Mouse (Mus musculus) T-helper 1 cell (primary cell): ENCODE measurements at regions not wholly inside any gene's neighbourhood (a gene's known extent, or its start where the extent isn't known, plus 50 kb on each side); places are given as distances from the start of the nearest gene placed in this dataset.

Source experiments
- in situ Hi-C: fragments of 300-600 bp; cut with MboI, MseI; formaldehyde crosslinking; loops from one replicate; pipeline ENCODE4 v1.15.1; 2025; ENCODE audit warnings: high pct_unique_total_duplicates

DNA sequence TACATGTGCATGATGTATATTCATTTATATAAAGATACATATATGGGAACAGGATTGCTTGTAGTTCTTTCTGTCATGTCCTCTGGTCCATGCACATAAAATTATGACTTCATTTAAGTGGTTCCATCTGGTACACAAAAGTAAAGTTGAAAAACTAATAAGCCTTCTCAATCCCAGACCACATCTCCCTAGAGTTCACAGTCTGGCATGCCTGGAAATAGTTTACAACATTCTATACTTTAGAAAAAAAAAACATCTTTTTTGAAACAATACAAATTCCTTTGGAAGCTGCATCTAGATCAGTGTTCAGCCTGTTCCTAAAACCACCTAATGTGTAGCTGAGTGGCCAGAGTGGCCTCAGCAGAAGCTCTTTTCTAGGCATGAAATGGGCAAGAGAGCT, 578.2 kb upstream of the Marcks start:
- in situ Hi-C loops: no loop called here

DNA sequence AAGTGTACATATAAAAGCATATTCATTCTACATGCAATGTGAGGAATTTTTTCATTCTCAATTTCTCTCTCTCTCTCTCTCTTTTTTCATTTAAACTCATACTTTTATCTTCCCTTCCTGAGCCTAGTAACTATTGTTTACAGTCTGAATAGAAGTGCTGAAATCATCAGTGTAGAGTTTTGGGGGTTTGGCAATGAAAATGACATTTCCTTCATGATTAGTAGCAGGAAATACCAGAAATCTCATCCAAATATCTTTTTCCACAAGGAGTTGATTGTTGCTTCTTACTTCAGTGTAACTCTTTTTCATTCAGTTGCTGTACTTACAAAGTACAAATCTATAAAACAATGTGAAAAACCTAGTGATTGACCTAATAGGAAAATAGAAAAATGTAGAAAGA, 572.7 kb upstream of the Marcks start:
- in situ Hi-C loops: no loop called here

DNA sequence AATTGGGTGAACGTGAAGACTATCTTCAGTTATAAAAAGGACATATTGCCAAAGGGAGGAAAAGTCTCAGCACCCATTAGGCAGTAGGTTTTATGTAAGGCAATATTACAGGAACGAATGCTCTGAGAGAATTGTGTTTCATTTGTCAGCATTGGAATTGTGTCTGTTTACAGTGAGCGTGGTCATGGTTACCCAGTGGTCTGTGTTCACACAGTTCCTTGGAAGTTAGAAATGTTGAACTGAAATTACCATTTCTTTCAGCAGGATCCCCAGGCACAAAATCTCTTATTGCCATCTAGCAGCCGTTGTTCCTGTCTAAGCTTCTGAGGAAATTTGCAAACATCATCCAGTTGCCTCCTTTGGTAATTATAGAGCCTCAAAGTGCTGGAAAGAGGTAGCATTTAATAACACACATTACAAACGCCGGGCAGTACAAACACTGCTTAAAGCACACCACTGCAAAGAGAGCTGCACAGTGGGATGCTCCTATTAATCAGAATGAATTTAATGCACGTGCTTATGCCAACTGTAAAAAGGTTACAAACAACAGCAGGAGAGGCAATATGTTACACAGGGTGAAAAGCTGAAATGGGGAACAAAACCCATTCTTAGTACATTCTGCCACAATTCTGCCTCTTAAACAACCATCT, 555.4 kb upstream of the Marcks start:
- in situ Hi-C loops: no loop called here

DNA sequence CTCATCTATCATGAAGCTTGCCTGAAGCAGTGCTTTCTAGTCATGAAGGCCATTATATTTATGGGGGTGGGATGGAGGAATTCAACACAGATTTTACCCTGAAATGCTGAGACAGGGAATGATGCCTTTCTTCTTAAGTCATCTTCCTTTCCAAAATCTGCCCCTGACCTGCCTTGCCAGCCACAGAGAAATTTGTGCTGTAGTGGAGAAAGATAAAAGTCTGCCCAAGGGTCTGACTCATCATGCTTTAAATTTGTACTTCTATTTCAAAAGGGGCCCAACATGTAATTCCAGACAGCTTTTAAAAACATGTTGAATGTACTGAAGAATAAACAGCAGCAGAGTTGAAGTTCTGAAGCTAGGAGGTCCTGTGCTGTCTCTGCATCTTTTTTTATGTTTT, 554.1 kb upstream of the Marcks start:
- in situ Hi-C loops: no loop called here

DNA sequence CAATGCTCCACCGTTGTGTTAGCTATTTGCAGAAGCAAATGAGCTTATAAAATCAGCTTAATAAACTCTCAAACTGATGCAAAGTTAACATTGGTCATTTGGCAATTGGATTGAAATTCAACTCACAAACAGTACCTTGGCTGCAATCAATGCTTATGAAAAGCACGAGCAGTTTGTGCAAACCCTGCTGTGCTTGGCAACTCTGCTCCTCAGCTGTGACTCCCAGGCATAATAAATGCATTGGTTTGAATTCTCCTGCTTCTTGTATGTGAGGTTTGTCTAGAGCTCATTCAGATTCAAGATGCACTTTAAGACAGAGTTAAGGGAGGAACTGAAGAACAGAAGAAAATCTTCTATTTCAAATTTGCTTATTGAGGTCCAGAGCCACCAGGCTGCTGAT, 553.2 kb upstream of the Marcks start:
- in situ Hi-C loops: no loop called here

DNA sequence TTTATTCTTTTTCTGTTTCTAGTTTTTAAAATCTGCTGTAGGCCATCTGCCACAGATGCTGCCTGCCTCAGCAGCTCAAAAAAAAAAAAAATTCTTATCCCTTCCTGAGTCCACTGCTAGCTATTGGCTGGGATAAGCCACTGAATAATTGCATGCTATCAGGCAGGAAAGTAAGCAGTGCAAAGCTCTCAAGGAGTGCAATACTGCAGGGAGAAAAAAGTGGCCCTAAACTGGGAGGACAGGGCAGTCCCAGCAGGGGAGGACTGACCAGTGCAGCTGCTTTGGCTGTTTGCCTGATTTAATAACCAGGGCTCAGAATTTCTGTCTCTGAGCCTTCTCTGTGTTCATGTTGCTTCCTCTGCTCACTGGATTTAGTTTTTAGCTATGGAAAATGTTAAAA, 544.4 kb upstream of the Marcks start:
- in situ Hi-C loops: no loop called here

DNA sequence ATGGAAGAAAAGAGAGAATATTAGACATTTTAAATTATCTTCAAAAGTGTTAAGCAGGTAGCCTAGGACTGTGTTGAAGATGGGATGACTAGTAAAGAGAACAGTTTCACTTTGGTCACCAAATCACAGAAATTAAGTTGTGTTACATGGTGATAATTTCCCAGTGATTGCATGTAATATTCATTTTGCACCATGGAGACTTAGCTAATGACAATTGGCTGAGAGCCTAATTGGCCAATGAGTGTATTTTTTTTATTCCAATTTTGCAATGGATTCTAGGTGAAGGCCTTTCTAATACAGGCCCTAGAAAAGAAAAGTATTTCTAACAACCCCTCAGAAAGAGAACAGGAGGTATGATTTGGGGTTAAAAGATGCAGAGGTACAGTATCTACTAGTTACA, 541.9 kb upstream of the Marcks start:
- in situ Hi-C loops: no loop called here

DNA sequence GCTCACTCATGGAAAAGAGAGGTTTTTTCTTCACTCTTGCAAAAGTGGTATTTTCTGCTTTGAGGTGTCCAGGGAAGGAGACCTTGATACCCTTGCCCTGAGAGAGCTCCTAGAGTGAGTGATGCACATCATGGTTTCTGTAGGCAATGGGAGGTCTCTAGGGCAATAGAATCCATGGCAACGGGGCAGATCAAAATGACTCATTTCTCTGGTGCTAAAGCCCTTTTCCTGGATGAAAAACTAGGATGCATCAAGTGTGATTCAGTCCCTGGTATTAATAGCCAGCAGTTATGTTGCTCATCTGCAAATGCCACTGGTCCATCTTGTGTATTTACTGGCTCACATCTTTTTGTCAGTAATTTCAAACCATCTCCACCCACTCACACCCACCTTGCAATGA, 539.1 kb upstream of the Marcks start:
- in situ Hi-C loops: no loop called here

DNA sequence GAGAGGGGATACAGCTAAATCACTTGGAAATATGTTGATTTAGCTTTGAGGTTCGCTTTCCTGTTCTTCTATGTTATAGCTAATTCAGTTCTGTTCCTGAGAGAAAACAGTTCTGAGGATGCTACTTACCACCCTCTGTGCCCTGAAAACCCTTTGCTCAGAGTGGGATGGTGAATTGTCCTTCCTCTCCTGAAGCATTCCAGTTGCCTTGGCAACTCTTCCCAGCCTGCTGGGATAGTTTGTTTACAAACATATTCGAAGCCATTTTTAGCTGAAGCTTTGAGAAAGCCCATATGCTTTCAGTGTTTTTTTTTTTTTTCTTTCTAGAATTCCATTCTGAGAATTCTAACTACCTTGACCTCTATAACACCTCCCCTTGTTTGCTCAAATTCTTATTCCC, 530.1 kb upstream of the Marcks start:
- in situ Hi-C loops: loop anchor here (5.0 kb wide), 1 partner anchor 532 kb away; the partner anchor contains the start of gene Marcks

DNA sequence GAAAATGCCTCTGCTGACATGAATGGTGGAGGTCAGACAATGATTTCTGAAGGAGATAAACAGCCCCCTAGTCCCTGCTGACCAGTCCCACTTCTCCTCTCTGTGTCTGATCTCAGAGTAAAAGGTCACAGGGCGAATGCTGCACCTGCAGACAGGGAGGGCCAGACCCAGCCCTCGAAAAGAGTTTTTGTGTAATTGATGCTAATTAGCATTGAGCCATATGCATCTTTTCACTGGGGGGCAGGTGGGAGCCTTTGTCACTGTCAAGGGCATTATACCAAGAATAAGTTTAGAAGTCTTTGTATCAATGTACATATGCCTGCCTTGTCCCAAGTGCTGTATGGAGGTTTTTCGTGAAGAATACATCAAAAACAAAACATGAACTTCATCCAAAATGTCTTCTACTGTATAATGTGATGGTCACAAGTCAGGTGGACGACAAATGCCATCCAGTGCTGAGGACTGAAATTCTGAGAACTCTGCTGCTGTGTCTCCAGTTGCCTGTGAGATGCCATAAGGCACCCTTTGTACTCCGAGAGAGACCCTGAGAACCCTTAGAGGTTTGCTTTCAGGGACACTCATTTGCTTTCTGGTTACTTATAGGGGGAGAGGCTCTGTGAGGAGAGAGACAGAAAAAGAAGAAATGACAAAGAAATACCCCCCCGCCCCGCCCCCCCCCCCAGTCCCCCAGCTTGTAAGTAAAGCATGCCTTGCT, 528.5 kb upstream of the Marcks start:
- in situ Hi-C loops: loop anchor here (5.0 kb wide), 1 partner anchor 530 kb away; the partner anchor contains the start of gene Marcks

DNA sequence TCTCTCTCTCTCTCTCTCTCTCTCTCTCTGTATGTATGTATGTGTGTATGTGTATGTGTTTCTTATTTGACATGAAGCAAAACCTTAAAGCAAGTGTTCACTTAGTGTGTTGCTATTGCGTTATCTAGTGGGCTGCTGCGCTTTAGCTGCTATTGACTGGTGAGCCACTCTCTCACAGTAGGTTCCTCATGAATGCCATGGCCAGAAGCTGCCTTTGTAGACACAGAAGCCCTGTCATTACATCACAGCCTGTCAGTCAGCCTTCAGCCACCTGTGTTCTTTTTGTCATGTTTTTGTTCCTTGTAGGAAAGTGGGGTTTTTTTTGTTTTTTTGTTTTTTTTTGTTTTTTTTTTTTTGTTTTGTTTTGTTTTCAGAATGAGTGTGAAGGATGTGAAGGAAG, 527.8 kb upstream of the Marcks start:
- in situ Hi-C loops: loop anchor here (5.0 kb wide), 1 partner anchor 529 kb away; the partner anchor contains the start of gene Marcks

DNA sequence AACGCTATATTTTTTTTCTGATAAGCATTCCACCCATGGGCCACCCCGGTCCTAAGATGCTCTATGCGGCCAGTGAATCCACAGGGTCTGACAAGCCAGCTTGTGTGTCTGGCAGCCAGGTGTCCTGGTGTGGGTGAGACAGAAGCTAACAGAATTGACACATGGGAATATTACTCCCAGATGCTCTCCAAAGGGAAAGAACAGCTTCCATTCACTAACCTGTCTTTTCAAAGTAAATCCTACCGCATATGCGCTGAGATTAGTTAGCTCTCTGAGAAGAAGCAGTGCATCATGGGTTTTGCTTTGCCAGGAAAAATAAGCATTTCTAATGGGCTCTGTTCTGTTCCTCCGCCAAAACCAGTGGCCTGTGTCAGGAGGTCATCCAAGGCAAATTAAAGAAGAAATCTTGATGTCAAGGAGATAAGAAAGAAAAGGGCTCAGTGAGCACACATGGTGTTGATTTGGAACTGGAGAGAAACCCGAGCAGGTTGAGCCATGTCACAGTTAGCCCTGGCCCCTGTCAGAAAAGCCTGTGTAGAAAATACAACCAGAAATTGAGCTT, 498.4 kb upstream of the Marcks start:
- in situ Hi-C loops: no loop called here

DNA sequence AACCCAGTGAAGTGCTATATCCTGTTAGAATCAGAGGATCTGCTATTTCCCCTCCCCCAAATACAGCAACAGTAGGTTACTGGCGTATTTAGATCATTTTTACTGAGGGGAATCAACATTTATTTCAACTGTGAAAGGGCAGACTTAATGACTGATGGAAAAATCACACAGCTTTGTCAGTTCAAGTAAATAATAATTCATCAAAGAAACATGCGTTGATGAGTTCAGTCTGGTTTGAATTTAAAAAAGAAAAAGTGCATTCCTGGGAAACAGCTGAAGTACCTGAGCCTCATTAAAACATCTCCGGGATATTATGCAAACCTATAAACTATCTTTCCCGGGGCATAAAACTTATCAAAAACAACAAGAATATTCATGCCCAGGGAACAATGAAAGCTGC, 497.7 kb upstream of the Marcks start:
- in situ Hi-C loops: no loop called here

DNA sequence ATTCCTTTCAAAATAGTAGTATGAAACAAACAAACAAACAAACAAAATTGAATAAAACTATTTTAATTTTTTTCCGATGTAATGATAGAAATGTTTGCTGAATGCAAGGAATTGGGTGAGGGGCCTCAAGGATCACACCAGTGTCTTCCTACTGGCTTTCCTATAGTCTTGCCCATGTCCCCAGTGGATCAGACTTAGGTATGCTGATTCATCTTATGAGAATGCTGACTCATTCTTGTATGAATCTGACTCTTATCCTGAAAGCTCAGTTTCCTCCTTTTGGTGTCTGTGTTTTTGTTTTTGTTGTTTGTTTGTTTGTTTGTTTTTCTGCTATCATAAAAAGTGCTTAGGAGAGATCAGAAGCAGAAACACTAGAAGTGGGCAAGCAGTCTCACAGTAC, 491.7 kb upstream of the Marcks start:
- in situ Hi-C loops: no loop called here

DNA sequence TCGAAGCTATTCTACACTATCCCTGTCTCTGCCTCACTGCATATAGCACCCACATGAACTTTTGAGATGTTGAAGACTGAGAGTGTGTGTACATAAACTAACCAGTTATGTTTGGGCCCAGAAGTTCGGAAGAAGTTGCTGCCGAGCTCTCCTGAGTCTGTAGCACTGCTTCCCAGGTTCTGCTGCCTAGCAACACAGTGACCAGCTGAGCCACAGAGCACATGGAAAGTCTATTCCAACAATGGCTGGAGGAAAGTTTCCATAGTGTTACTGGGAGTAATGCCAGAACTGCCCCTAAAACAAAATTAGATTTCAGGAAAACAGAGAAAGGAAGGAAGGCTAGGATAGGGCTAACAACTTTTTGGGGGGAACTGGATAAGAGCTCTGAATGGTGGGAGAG, 489.2 kb upstream of the Marcks start:
- in situ Hi-C loops: no loop called here

DNA sequence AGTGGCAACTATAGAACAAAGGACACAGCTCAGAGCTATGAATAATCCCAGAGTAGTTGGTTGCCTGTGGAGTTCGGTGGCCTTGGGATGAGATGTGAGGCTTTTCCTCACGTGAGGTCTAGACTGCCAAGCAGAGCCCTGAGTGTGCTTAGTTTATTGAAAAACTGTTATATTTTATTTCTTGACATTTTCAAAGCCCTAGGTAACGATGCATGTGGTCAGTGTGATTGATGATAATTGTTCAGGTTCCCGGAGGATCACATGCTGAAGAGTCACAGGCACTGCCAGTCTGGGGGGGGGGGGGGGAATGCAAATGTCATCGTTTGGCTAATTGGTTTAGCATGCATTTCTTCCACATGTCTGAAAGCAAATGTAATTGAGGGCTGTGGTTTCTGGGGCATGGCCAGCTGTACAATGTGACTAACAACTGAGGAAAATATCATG, 488.1 kb upstream of the Marcks start:
- in situ Hi-C loops: no loop called here

DNA sequence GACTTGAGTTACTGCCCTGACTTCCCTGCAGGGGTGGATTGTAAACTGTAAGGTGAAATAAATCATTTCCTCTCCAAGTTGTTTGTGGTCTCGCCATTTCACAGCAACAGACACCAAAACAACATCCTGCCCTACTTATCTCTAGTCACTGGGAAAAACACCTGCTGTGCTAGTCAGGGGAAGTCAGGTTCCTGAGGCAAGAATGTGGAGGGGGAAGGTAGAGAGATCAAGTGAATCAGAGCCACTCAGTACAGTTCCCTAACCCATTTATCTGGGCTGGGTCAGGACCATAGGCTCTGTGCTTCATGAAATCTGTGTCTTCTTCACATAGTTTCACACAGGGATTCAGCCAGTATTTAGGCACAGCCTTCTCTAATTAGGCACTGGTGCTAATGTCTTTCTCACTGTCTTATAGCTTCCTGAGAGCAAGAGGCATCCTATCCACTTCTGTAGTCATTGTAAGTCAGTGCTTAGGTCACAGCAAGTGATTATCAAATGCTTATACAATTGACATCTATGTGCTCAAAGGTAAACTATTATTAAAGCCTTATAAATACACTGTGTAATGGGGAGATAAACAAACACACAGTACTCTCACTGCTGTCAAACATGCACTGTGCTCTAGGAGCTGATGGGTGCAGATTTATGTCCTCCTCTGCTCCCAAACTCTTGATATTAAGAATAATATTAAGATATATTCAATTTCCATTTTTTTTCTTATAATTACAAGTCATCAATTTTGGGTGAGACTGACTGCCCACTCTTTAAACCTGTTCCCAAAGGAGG, 487.4 kb upstream of the Marcks start:
- in situ Hi-C loops: no loop called here

DNA sequence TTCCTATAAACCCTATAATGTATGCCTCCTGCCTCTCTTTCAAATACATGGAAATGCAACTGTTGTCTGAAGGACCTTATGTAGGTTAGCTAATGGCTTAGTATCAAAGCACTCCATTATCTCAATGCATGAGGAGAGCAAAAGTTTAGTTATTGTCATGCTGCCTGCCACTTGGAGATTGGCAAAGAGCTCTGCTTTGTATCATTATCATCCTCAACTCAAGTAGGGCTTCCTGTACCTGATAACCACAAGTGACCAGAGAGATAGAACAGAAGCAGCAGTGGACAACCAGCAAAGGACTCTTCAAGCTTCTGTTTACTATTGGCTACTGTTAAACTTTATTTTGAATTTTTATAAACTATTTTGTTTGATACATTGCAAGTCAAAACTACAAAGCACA, 484.3 kb upstream of the Marcks start:
- in situ Hi-C loops: no loop called here

DNA sequence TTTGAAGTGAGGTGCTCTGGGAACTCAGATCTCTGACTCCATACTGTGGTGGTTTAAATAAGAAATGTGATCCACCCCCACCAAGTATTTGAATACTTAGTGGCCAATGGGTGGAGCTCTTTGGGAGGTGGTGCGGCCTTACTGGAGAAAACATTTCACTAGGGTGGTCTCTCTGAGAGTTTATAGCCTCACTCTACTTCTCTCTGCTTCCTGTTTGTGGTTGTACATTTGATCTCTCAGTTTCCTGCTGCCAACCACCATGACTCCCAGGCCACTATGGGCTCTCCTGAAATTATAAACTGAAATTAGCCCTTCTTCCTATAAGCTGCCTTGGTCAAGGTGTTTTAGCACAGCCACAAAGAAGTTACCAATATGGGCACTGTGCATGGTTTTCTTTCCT, 479.9 kb upstream of the Marcks start:
- in situ Hi-C loops: no loop called here

DNA sequence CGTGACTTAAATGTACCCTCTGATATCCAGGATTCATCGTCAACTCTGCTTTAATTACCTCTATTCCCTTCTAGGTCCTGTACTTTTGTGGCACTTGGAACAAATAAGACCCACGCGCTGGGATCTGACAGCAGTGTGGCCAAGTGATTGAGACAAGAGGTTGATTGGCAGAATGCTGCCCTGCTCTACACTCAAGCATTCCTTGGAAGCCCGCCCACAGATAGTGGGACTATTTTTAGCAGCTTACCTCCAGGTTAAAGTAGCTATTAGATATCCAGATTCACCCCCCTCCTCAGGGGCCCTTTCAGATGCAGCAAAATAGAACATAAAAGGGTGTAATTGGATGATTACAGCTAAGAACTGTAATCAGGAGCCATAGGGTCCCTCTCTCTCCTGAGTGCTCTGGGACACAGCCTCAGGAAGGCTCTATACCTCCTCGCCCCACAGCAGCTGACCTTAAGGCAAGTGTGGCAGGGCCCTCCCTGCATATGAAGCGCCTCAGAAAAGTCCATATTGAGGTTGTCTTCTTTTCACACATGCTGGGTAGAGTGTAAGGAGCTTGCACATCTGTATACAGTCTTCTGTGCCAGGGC, 479.1 kb upstream of the Marcks start:
- in situ Hi-C loops: no loop called here

DNA sequence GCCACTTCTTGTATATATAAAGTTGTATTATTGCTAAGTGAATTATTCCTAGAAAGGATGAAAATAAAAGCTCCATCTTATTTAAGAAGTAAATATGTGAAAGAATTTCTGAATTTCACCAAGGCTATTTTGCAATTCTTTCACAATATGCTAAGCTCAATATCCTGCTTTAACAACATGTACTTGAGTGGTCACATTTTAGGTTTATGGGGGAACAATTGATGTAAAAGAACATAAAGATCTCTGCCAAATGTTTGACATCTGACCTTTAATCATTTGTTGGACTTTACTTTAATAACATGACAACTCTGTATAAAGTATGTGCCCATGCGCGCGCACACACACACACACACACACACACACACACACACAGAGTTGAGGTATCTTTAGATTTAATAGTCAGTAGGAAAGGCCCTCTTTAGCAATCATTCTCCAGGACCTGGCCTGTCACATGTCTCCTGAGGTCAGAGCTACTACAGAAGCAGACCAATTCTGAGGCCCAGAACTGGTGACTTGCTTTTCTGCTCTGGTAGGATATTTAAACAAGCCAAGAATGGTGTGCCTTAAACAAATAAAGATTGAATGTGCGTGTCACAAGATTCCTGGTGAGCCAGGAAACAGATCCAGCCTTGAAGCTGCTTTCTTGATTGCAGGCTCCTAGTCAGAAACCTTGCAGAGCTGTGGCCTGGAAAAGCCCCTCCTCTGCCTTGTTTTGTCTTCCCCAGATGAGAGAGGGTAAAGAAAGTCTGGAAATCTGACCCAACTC, 477.4 kb upstream of the Marcks start:
- in situ Hi-C loops: no loop called here
